Mouse (Mus musculus): ENCODE data around the gene Sema3g. TPM values are rescaled to one million over a fixed set of nuclear protein-coding genes. Genes with fewer than 3 reads are reported as not detected.

Sema3g gene
- polyA plus RNA-seq, 1 experiment from 2014 or later = 0.73 TPM

- peaks cover 100% of the 10 kb centered on the region for H3K36me3 ChIP-seq
- 94% methylated on average over 3 of the region's 3 CpGs for WGBS
- H3K27me3 ChIP-seq (ENCODE audit: low read depth, poor library complexity, severe bottlenecking) = no peaks in the 10 kb centered on the region
- H3K27ac ChIP-seq = no peak overlapping the region
- peaks cover 9% of the 10 kb centered on the region for H3K4me1 ChIP-seq
- no peaks in the 10 kb centered on the region for H3K9me3 ChIP-seq (replicated peaks)
- DNase-seq (ENCODE audit: low spot score) = no peak
- H3K4me3 ChIP-seq = no peak overlapping the region
Observed at GRCm38 (mm10) chr14:31200038-31200437, 17.6 kb upstream of the Sema3g start.

- peaks cover 53% of the 10 kb centered on the region for H3K36me3 ChIP-seq
- 87% methylated on average over 4 of the region's 4 CpGs for WGBS
Observed at GRCm38 (mm10) chr14:31204844-31205243, 12.8 kb upstream of the Sema3g start.

GRCm38 (mm10) chr14:31205244-31205561 is 12.5 kb upstream of the Sema3g start:
- H3K4me1 ChIP-seq = peaks cover 21% of the 10 kb centered on the region
- 35% methylated on average over 8 of the region's 8 CpGs for WGBS
- peak overlapping the region; percentile 85 for H3K4me3 ChIP-seq
- peaks cover 49% of the 10 kb centered on the region for H3K36me3 ChIP-seq
- H3K27me3 ChIP-seq (ENCODE audit: low read depth, poor library complexity, severe bottlenecking) = no peaks in the 10 kb centered on the region
- no peak for DNase-seq (ENCODE audit: low spot score)
- H3K27ac ChIP-seq = peak overlapping the region; percentile 97
- H3K9me3 ChIP-seq (replicated peaks) = no peaks in the 10 kb centered on the region

More at GRCm38 (mm10) chr14:31204844-31205243, 12.8 kb upstream of the Sema3g start:
- no peaks in the 10 kb centered on the region for H3K9me3 ChIP-seq (replicated peaks)
- H3K27ac ChIP-seq = peak overlapping the region; percentile 97
- no peaks in the 10 kb centered on the region for H3K27me3 ChIP-seq (ENCODE audit: low read depth, poor library complexity, severe bottlenecking)
- peaks cover 21% of the 10 kb centered on the region for H3K4me1 ChIP-seq
- H3K4me3 ChIP-seq = peak overlapping the region; percentile 85
- DNase-seq (ENCODE audit: low spot score) = no peak

GRCm38 (mm10) chr14:31205562-31206467 is 11.8 kb upstream of the Sema3g start:
- Histone ChIP-seq H3K27me3 (ENCODE audit: low read depth, poor library complexity, severe bottlenecking) (no peaks in the 10 kb centered on the region), H3K36me3 (peaks cover 43% of the 10 kb centered on the region), H3K27ac (peak overlapping the region; percentile 97), H3K4me1 (peaks cover 21% of the 10 kb centered on the region), H3K9me3 (replicated peaks) (no peaks in the 10 kb centered on the region), H3K4me3 (peak overlapping the region; percentile 85)
- WGBS = 3% methylated on average over 39 of the region's 39 CpGs
- peak; percentile 71 for DNase-seq (ENCODE audit: low spot score)

- H3K4me3 ChIP-seq = peak overlapping the region; percentile 85
- no peaks in the 10 kb centered on the region for H3K27me3 ChIP-seq (ENCODE audit: low read depth, poor library complexity, severe bottlenecking)
- peak overlapping the region; percentile 97 for H3K27ac ChIP-seq
- peaks cover 21% of the 10 kb centered on the region for H3K4me1 ChIP-seq
- H3K9me3 ChIP-seq (replicated peaks) = no peaks in the 10 kb centered on the region
- under 1% methylated on average over 47 of the region's 48 CpGs for WGBS
- peak; percentile 99 for DNase-seq (ENCODE audit: low spot score)
- H3K36me3 ChIP-seq = peaks cover 36% of the 10 kb centered on the region
Observed at GRCm38 (mm10) chr14:31206472-31206981, 11.1 kb upstream of the Sema3g start.

- peak overlapping the region; percentile 97 for H3K27ac ChIP-seq
- peaks cover 21% of the 10 kb centered on the region for H3K4me1 ChIP-seq
Observed at GRCm38 (mm10) chr14:31207070-31207830, 10.4 kb upstream of the Sema3g start.

GRCm38 (mm10) chr14:31208084-31208483 is 9.6 kb upstream of the Sema3g start, which contains the start of gene Tnnc1:
Tnnc1 (plus strand) TSS chr14:31208312.
- H3K4me3 ChIP-seq = peak within 1 kb of the TSS; percentile 85
- 69% methylated on average over 2 of the region's 2 CpGs for WGBS
- no peak for DNase-seq (ENCODE audit: low spot score)
- H3K27me3 ChIP-seq (ENCODE audit: low read depth, poor library complexity, severe bottlenecking) = no peaks in the 10 kb centered on the region
- peaks cover 21% of the 10 kb centered on the region for H3K4me1 ChIP-seq
- no peaks in the 10 kb centered on the region for H3K9me3 ChIP-seq (replicated peaks)
- peak within 1 kb of the TSS; percentile 97; the same call in 1 of the 2 replicates for H3K27ac ChIP-seq
- H3K36me3 ChIP-seq = peaks cover 20% of the 10 kb centered on the region

More at GRCm38 (mm10) chr14:31207070-31207830, 10.4 kb upstream of the Sema3g start:
- no peak for DNase-seq (ENCODE audit: low spot score)
- Histone ChIP-seq H3K36me3 (peaks cover 29% of the 10 kb centered on the region), H3K27me3 (ENCODE audit: low read depth, poor library complexity, severe bottlenecking) (no peaks in the 10 kb centered on the region), H3K9me3 (replicated peaks) (no peaks in the 10 kb centered on the region), H3K4me3 (peak overlapping the region; percentile 85)
- WGBS = 84% methylated on average over 13 of the region's 13 CpGs

- no peaks in the 10 kb centered on the region for H3K27me3 ChIP-seq (ENCODE audit: low read depth, poor library complexity, severe bottlenecking)
- 86% methylated on average over 4 of the region's 4 CpGs for WGBS
- no peaks in the 10 kb centered on the region for H3K9me3 ChIP-seq (replicated peaks)
- no peak overlapping the region for H3K27ac ChIP-seq
- DNase-seq (ENCODE audit: low spot score) = no peak
- peaks cover 10% of the 10 kb centered on the region for H3K36me3 ChIP-seq
- no peak overlapping the region for H3K4me3 ChIP-seq
- peaks cover 21% of the 10 kb centered on the region for H3K4me1 ChIP-seq
Observed at GRCm38 (mm10) chr14:31209133-31209557, 8.5 kb upstream of the Sema3g start.

GRCm38 (mm10) chr14:31211854-31212253 is 5.8 kb upstream of the Sema3g start:
- 90% methylated on average over 6 of the region's 6 CpGs for WGBS
- Histone ChIP-seq H3K9me3 (replicated peaks) (no peaks in the 10 kb centered on the region), H3K27ac (no peak overlapping the region), H3K4me3 (no peak overlapping the region), H3K4me1 (peaks cover 13% of the 10 kb centered on the region), H3K36me3 (no peaks in the 10 kb centered on the region), H3K27me3 (ENCODE audit: low read depth, poor library complexity, severe bottlenecking) (no peaks in the 10 kb centered on the region)
- DNase-seq (ENCODE audit: low spot score) = no peak

- 74% methylated on average over 3 of the region's 3 CpGs for WGBS
- no peak overlapping the region for H3K4me3 ChIP-seq
- no peaks in the 10 kb centered on the region for H3K27me3 ChIP-seq (ENCODE audit: low read depth, poor library complexity, severe bottlenecking)
- no peak overlapping the region for H3K27ac ChIP-seq
- no peak for DNase-seq (ENCODE audit: low spot score)
- H3K4me1 ChIP-seq = peaks cover 13% of the 10 kb centered on the region
- H3K9me3 ChIP-seq (replicated peaks) = no peaks in the 10 kb centered on the region
- H3K36me3 ChIP-seq = no peaks in the 10 kb centered on the region
Observed at GRCm38 (mm10) chr14:31212499-31212898, 5.2 kb upstream of the Sema3g start.

GRCm38 (mm10) chr14:31213868-31214267 is 3.8 kb upstream of the Sema3g start:
- no peak overlapping the region for H3K27ac ChIP-seq
- peaks cover 19% of the 10 kb centered on the region for H3K4me1 ChIP-seq

GRCm38 (mm10) chr14:31214684-31215083 is 3.0 kb upstream of the Sema3g start:
- Histone ChIP-seq H3K9me3 (replicated peaks) (no peaks in the 10 kb centered on the region), H3K4me3 (no peak overlapping the region), H3K27me3 (ENCODE audit: low read depth, poor library complexity, severe bottlenecking) (no peaks in the 10 kb centered on the region), H3K27ac (no peak overlapping the region), H3K4me1 (peaks cover 19% of the 10 kb centered on the region), H3K36me3 (no peaks in the 10 kb centered on the region)
- 86% methylated on average over 3 of the region's 3 CpGs for WGBS
- no peak for DNase-seq (ENCODE audit: low spot score)

More at GRCm38 (mm10) chr14:31213868-31214267, 3.8 kb upstream of the Sema3g start:
- H3K27me3 ChIP-seq (ENCODE audit: low read depth, poor library complexity, severe bottlenecking) = no peaks in the 10 kb centered on the region
- H3K36me3 ChIP-seq = no peaks in the 10 kb centered on the region
- H3K4me3 ChIP-seq = no peak overlapping the region
- DNase-seq (ENCODE audit: low spot score) = no peak
- 74% methylated on average over 8 of the region's 8 CpGs for WGBS
- H3K9me3 ChIP-seq (replicated peaks) = no peaks in the 10 kb centered on the region

Measured in limb, embryonic 10.5 days (tissue).